Mouse (Mus musculus) frontal cortex, adult (tissue): ENCODE results near the gene Sfmbt1.
A peak's percentile ranks its signal among the peaks of the same experiment; 100 is the strongest.

Experiments used
- ATAC-seq: cut with Nextera tagmentation; 2 replicates; pipeline ENCODE4 v1.9.2; 2017; ENCODE audit warnings: mild to moderate bottlenecking, moderate library complexity, mixed read lengths; ENCODE audit not compliant: low TSS enrichment

The Sfmbt1 gene

GRCm38 (mm10) chr14:30714799-30715617 lies at the start of gene Sfmbt1:
TSS of gene Sfmbt1 (plus strand) at chr14:30714849.
- ATAC-seq, result peak; percentile 22; the same call in 1 of the 2 replicates

- no peak for ATAC-seq
Measured at GRCm38 (mm10) chr14:30666061-30666460, 48.6 kb upstream of the Sfmbt1 start.

GRCm38 (mm10) chr14:30666604-30667003 lies 48.0 kb upstream of the Sfmbt1 start:
- no peak for ATAC-seq

GRCm38 (mm10) chr14:30670161-30670560 lies 44.5 kb upstream of the Sfmbt1 start:
- no peak for ATAC-seq

- ATAC-seq, result peak; percentile 76
Measured at GRCm38 (mm10) chr14:30671095-30671985, 43.3 kb upstream of the Sfmbt1 start.

- ATAC-seq, result peak; percentile 89
Measured at GRCm38 (mm10) chr14:30671986-30672312, 42.7 kb upstream of the Sfmbt1 start.

- ATAC-seq, result no peak
Measured at GRCm38 (mm10) chr14:30674947-30675346, 39.7 kb upstream of the Sfmbt1 start.

GRCm38 (mm10) chr14:30682131-30682530 lies 32.5 kb upstream of the Sfmbt1 start:
- ATAC-seq, result no peak

- no peak for ATAC-seq
Measured at GRCm38 (mm10) chr14:30690685-30691084, 24.0 kb upstream of the Sfmbt1 start.

- no peak for ATAC-seq
Measured at GRCm38 (mm10) chr14:30692439-30692838, 22.2 kb upstream of the Sfmbt1 start.

- no peak for ATAC-seq
Measured at GRCm38 (mm10) chr14:30694786-30695185, 19.9 kb upstream of the Sfmbt1 start.

- peak; percentile 58; the same call in 1 of the 2 replicates for ATAC-seq
Measured at GRCm38 (mm10) chr14:30695609-30696008, 19.0 kb upstream of the Sfmbt1 start.

- peak; percentile 25; the same call in 1 of the 2 replicates for ATAC-seq
Measured at GRCm38 (mm10) chr14:30697407-30698052, 17.1 kb upstream of the Sfmbt1 start.

- ATAC-seq, result peak; percentile 47; the same call in 1 of the 2 replicates
Measured at GRCm38 (mm10) chr14:30699656-30700055, 15.0 kb upstream of the Sfmbt1 start.

- ATAC-seq, result no peak
Measured at GRCm38 (mm10) chr14:30702512-30702911, 12.1 kb upstream of the Sfmbt1 start.

GRCm38 (mm10) chr14:30703079-30703478 lies 11.6 kb upstream of the Sfmbt1 start:
- no peak for ATAC-seq

GRCm38 (mm10) chr14:30704098-30704855 lies 10.4 kb upstream of the Sfmbt1 start:
- ATAC-seq, result no peak

GRCm38 (mm10) chr14:30711892-30712291 lies 2.8 kb upstream of the Sfmbt1 start:
- no peak for ATAC-seq

- ATAC-seq, result no peak
Measured at GRCm38 (mm10) chr14:30713769-30714168, 880 bp upstream of the Sfmbt1 start.

- peak; percentile 84 for ATAC-seq
Measured at GRCm38 (mm10) chr14:30715618-30716050, 985 bp downstream of the Sfmbt1 start.
